Mouse (Mus musculus) lung, postnatal 0 days (tissue): ENCODE data around the gene Casp6.

Source experiments
- CTCF ChIP-seq: IDR thresholded peaks from 2 replicates; pipeline ENCODE4 v1.5.1; 2016; ENCODE audit warnings: antibody characterized with exemption, mild to moderate bottlenecking
- EP300 ChIP-seq: IDR thresholded peaks from 2 replicates; pipeline ENCODE4 v1.6.1; 2016; ENCODE audit warnings: antibody characterized with exemption, mild to moderate bottlenecking, control low read depth

- TF ChIP-seq EP300 (no peak), CTCF (no peak)
Observed at GRCm38 (mm10) chr3:129893143-129893542, 8.1 kb upstream of the Casp6 start.
